Mouse (Mus musculus): ENCODE data around the gene Tmsb10. TPM values are rescaled to one million over a fixed set of nuclear protein-coding genes. Genes with fewer than 3 reads are reported as not detected.

Gene Tmsb10
- total RNA-seq (2021): 100 to 1,000 TPM; 343 to 346 TPM

GRCm38 (mm10) chr6:72958662-72959071 is at the start of gene Tmsb10:
Gene Tmsb10, minus strand, starts transcription at chr6:72958748.
- no peak for DNase-seq

DNA sequence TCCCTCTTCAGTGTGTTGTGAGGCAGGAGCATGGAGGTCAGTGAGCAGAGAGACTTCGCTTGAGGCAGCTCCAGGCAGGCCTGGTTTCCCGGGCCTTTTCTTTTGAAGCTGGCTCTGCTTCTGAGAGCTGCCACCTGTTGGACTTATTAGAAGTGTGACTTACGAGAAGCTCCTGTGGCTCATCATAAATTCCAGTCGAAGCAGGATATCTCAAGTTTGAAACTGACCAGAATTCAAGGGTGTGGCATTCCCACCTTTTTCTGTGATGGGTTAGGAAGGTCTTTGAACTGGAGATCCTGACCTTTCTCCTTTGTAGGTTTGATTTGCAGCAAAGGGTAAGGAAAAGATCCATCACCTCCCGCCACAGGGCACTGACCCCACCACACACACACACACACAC is 45.1 kb upstream of the Tmsb10 start:
- no peak for DNase-seq

- DNase-seq: no peak
These were observed 43.8 kb upstream of the Tmsb10 start for GRCm38 (mm10) chr6:73002391-73002790.

- no peak for DNase-seq
These were observed 40.3 kb upstream of the Tmsb10 start for GRCm38 (mm10) chr6:72998809-72999208.

- no peak for DNase-seq
These were observed 35.1 kb upstream of the Tmsb10 start for GRCm38 (mm10) chr6:72993688-72994082.

DNA sequence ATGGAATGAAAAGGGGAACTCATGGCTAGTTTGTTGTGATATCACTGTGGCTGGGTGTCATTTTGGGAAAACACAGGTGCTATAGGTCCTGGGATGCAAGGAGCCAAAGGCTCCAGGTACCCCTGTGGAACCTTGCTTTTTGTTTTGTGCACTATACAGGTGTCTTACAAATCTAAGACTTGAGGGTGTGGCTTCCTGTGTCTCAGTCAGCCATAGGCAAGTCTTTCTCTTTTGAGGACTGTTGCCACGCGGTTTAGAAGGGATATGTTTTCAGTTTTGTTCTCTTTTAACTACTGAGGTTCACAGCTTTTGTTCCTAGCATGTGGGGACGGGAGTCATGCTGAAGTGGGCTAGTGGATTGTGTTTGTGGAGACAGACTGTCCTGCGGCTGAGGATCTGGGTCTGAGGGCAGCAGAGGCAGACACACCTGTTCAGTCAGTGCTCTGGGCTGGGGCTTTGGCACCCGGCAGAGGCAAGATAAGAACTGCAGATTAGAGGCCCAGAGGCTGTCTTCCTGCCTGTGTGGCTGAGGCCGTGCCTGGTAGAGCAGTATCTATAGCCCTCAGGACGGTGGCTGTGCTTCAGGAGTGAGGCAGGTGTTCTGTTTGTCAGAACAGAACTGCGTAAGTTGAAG is 34.6 kb upstream of the Tmsb10 start:
- no peak for DNase-seq

DNA sequence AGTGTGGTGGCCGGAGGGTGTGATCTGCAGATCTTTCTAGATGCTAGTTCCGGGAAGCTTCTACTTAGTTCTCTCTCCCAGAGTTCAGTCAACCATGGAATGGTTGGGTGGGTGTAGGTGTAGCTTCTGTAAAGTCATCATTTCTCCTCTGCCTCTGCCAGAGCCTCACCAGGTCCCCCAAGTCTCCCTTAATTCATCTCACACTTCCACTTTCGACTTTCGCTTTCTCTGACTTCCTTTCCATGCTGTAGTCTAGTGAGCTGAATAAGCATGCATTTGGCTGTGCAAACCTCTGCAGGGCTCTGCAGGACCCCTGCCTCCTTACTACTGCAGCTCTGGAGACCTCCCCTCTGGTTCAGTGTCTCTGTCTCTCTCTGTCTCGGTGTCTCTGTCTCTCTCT is 31.7 kb upstream of the Tmsb10 start:
- DNase-seq: no peak

DNA sequence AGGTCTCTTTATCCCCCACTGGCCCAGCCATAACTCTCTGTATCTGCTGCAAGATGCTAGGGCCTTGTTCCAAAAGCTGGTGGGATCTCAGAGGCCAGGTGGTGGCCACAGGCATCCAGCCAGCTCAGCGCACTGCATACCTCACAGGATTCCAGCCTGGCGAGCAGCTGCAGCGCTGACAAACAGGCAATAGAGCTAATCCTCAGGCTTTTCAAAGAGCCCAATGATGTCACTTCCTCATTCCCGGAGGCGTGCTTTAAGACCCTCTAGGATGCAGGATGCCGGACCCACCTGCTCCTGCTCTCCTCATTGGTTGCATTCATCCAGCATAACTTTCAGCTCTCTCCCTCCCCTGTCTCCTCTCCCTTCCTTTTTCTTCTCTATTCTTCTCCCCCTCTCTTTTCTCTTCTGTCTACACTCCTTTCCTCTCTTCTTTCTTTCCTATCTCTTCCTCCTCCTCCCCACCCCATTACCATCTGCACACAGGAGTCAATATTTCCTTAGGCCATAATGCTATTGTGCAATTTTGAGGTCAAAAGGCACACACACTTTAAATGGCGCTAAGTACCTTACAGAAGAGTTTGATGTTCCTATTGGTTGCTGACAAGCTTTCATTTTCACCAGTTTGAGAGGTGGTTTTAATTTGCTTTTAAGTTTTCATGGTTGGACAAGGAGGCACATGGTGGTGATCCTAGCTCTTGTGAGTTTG is 30.6 kb upstream of the Tmsb10 start:
- DNase-seq: no peak

DNA sequence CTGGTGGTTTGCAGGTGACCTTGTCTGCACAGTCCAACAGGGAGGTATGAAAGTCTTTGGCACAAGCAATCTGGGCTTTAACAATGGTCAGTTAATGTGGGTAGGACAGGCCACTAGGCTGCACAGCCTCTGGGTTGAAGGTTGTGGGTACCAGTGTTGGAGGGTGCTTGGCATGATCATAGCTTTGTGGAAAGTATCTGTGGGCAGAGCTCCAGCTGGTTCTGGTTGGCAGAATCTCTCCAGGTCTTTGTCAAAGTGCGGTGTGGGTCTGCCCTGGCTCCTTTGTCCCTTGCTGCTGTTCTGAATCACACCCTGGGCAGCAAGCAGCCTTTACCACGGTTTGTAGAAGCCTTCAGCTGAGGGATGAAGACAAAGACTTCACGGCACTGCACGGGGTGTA is 24.0 kb upstream of the Tmsb10 start:
- no peak for DNase-seq

DNA sequence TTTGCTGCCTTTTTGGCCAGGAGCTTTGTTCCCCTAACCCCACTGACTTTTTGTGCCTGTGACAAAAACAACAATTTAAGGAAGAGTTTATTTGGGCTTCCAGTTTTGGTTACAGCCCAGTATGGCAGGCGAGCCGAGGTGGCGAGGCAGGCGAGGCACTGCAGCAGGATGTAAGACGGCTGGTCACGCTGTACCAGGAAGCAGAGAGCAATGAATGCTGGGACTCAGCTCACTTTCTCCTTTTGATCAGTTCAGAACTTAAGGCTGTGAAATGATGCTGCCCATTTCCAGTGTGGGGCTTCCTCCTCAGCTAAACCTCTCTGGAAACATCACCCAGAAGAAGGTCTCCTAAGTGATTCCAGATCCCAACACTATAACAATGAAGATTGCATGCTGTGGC is 23.3 kb upstream of the Tmsb10 start:
- no peak for DNase-seq

DNA sequence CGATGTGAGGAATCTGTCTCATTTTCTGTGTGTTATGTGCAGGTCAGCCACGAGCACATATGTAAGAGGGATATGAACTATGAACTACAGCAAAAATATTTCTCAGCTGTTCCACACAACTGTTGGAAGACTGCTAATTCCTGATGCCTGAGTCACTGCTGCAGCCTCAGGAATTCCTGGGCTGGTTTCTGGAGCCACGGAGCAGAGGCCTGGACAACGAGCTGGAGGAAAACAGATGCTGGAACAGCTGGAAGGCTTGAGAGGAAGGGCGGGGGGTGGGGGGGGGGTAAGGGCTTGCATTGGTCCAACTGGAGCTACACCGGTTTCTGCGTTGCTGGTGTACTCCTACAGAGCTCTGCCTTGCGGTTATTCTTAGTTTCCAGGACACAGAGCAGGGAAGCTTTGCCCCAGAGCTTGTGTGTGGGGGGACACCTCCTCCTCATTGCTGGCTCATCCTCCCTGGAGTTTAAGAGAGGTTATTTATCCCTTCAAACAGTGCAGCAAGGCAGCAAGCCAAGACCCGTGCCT is 22.6 kb upstream of the Tmsb10 start:
- no peak for DNase-seq

DNA sequence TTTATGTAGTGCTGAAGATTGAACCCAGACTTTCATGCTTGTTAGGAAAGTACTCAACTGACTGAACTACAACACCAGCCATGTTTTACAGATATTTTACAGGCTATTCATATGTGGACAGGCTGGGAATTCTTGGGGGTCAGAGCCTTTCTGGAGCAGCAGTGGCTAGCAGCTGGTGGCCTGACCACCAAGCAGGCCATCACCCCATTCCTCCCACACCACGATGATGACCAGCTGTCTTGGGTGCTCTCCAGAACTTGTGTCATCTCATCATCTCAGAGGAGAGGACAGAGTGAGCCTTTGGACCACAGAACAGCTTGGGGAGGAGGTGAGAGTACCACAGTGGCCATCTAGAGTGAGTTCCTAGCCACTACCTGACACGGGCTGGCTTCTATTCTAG is 18.3 kb upstream of the Tmsb10 start:
- DNase-seq: no peak

DNA sequence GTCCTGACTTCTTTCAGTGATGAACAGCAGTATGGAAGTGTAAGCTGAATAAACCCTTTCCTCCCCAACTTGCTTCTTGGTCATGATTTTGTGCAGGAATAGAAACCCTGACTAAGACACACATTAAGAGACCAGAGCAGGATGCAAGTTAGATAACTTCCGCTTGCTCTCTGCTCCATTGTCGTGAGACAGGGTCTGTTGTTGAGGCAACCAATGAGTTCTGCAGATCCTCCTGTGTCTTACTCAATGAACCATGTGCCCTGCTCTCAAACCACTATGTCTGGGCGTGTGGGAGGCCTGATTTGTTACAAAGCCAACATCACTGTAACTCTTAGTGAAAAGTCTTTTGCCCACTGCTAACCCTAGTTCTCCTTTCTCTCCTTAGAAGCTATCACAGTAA is 12.5 kb upstream of the Tmsb10 start:
- no peak for DNase-seq

DNA sequence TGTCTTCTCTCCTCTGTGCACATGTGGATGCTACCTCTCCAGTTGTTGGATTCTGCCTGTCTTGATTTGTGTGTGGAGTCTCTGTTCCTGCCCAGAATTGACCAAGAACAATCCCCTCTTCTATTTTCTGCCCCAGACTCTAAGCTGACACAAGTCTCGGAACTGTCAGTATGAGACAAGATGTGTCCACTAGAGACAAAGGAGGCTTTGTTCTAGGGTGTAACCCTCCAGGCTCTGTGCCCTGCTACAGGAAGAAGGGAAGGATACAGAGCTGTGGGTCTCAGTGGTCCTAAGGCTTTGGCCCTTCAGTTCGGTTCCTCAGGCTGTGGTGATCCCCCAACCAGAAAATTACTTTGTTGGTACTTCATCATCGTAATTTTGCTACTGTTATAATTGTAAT is 11.2 kb upstream of the Tmsb10 start:
- DNase-seq: no peak

GRCm38 (mm10) chr6:72965199-72965598 is 6.7 kb upstream of the Tmsb10 start:
- DNase-seq: no peak

DNA sequence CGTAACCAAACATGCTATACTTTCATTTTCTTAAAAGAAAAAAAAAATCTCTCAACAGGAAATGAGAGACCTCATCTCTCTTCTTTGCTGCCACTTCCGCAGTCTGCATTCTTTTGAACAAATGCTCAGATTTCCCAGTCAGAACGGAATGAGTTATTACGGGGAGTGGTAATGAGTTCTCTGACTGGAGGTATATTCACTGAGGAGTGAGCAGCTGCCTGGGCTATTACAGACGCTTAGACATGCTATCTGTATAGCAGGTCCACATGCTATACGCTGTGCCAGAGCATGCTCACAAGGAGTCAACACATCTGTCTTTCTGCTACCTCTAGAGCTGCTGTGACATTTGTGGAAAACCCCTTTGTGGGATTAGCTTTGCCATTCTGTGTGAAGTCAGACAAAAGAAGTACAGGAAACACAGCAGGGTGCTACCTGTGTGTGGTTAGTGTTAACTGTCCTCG is 3.8 kb upstream of the Tmsb10 start:
- no peak for DNase-seq

- no peak for DNase-seq
These were observed 3.1 kb upstream of the Tmsb10 start for GRCm38 (mm10) chr6:72961603-72962002.

DNA sequence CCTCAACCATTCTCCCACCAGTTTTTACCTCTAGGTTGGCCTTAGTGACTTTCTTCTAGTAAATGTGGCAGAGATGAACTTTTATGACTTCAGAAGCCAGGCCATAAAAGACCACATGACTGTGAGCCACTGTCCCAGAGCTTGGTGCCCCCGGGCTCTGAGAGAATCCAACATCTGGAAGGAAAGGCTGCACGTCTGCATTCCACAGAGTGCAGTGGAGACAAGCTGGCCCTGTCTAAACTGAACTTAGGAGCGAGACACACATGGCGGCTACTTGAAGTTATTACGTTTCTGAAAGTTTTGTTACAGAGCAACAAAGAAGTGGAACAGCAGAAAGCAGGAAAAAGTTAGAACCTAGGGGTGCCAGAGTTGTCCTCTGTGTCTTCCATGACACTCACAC is 2.1 kb upstream of the Tmsb10 start:
- no peak for DNase-seq

- DNase-seq: no peak
These were observed 627 bp upstream of the Tmsb10 start for GRCm38 (mm10) chr6:72959175-72959574.

DNA sequence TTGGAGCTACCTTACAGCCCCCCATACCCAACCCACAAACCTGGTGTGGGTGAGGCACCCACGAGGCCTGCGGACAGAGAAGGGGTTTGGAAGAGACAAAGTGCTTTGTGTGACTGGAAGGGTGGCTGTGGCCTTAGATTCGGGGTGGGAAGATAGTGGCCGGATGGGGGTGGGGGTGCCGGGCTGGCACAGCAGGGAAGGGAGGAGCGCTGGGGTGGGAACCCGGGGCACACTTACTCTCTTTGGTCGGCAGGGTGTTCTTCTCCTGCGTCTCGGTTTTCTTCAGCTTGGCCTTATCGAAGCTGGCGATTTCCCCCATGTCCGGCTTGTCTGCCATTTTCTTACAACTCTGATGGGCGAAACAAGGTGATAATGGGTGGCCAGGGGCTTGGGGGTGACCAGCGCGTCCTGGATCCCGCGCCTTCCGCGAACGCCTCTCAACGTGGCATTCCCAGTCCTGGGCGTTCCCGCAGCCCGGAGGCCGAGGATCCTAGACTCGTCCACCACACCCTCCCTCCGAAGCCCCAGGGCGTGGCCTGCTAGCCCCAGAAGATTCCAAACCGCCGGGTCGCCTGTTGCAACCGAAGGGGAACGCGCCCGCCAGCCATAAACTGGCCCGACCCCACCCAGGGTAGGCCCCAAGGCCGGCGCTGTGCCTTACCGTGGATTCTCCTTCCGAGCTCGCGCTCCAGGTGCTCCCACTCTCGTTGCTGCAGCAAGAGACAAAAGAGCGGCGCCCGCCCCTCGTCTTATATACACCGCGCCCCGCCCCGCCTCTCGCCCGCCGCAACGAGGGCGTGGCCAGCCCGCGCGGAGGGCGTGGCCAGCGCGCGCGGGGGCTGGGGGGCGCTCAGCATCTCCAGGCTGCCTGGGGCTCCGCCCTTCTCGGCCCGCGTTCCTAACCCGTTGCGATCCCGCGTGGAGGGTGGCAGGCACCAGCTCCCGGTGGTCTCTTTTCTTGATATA is 589 bp downstream of the Tmsb10 start:
- peak; percentile 82 to 84 for DNase-seq

- DNase-seq: no peak
These were observed 1.5 kb downstream of the Tmsb10 start for GRCm38 (mm10) chr6:72957093-72957435.

GRCm38 (mm10) chr6:72956199-72957092 is 2.1 kb downstream of the Tmsb10 start:
- DNase-seq: no peak
